15 mouse cellular contexts compared by ENCODE assay signal in genomic region chr9:44515891-44516290, GRCm38 (mm10). TPM values are rescaled to one million over a fixed set of nuclear protein-coding genes. Genes with fewer than 3 reads are reported as not detected.
DNase-seq lines count a peak whose midpoint lies in the region; ATAC-seq and TF ChIP-seq lines count a peak whose summit lies in the region.
"Had no signal": no experiment of that assay in that cellular context is flagged by ENCODE, and none has a peak within 500 bp of the region (broad histone marks: within the 10 kb centered on the region; RNA-seq: fewer than 3 reads in every experiment).

No protein-coding gene starts in this region.

- TF ChIP-seq CTCF in kidney, postnatal 0 days (IDR thresholded peaks at IDR 0.05; ENCODE audit: low read depth): no peak
- TF ChIP-seq CTCF in E14TG2a.4 (conservative IDR thresholded peaks at IDR 0.05; ENCODE audit: low read length): no peak

- H3K27me3 ChIP-seq in kidney, postnatal 0 days (ENCODE audit: insufficient read depth, low read length): no peaks in the 10 kb centered on the region
- peaks cover 6% of the 10 kb centered on the region for H3K27me3 ChIP-seq in E14TG2a.4 (ENCODE audit: insufficient read depth, low read length)
- no peaks in the 10 kb centered on the region for H3K27me3 ChIP-seq in myocyte (ENCODE audit: control insufficient read depth, insufficient read depth, insufficient read length)
- H3K27me3 ChIP-seq in embryonic facial prominence, embryonic 10.5 days (replicated peaks; ENCODE audit: low read depth, poor library complexity, severe bottlenecking): no peaks in the 10 kb centered on the region
- H3K27me3 ChIP-seq: embryonic facial prominence, embryonic 15.5 days; forebrain, embryonic 15.5 days; hindbrain, embryonic 12.5 days; limb, embryonic 15.5 days had no signal

- H3K79me2 ChIP-seq in myocyte (ENCODE audit: control insufficient read depth, insufficient read depth): no peaks in the 10 kb centered on the region

- no peak for TF ChIP-seq POLR2A in myocyte (IDR thresholded peaks at IDR 0.05; ENCODE audit: insufficient read length, low read depth)

- H3K9ac ChIP-seq in kidney, postnatal 0 days (ENCODE audit: low read depth, low read length): no peak overlapping the region
- H3K9ac ChIP-seq: embryonic facial prominence, embryonic 15.5 days; forebrain, embryonic 15.5 days; hindbrain, embryonic 12.5 days; limb, embryonic 15.5 days had no signal

- ATAC-seq in kidney, postnatal 0 days (replicated peaks; ENCODE audit: low FRiP score, low read depth): no peak
- ATAC-seq in inflammation-experienced regulatory T-cells, adult 6 months: peak; percentile 60
- ATAC-seq: forebrain, embryonic 15.5 days had no signal

- no peak overlapping the region for H3K4me3 ChIP-seq in kidney, postnatal 0 days (replicated peaks; ENCODE audit: low read depth, low read length)
- H3K4me3 ChIP-seq in E14TG2a.4 (replicated peaks; ENCODE audit: low read length) (peak overlapping the region; percentile 49), myocyte (no peak overlapping the region)
- H3K4me3 ChIP-seq in embryonic facial prominence, embryonic 10.5 days: no peak overlapping the region
- H3K4me3 ChIP-seq: embryonic facial prominence, embryonic 15.5 days; forebrain, embryonic 15.5 days; hindbrain, embryonic 12.5 days; limb, embryonic 15.5 days had no signal

- 83% methylated on average over 5 of the region's 5 CpGs for WGBS in kidney, postnatal 0 days
- WGBS in embryonic facial prominence, embryonic 10.5 days: 90% methylated on average over 5 of the region's 5 CpGs

- 0 out of 2 replicates have a peak overlapping the region, but pooled peaks have one; percentile 18 for H3K4me2 ChIP-seq in kidney, postnatal 0 days (ENCODE audit: low read length)
- H3K4me2 ChIP-seq in myocyte (ENCODE audit: low read depth): peak overlapping the region; percentile 44
- H3K4me2 ChIP-seq: embryonic facial prominence, embryonic 15.5 days; forebrain, embryonic 15.5 days; hindbrain, embryonic 12.5 days; limb, embryonic 15.5 days had no signal

- peaks cover 4% of the 10 kb centered on the region; the same call in 1 of the 2 replicates for H3K4me1 ChIP-seq in kidney, postnatal 0 days (replicated peaks; ENCODE audit: insufficient read depth, low read length)
- peaks cover 25% of the 10 kb centered on the region for H3K4me1 ChIP-seq in E14TG2a.4 (replicated peaks; ENCODE audit: low read depth, low read length)
- H3K4me1 ChIP-seq in embryonic facial prominence, embryonic 10.5 days: peaks cover 16% of the 10 kb centered on the region

- no peak overlapping the region for H3K27ac ChIP-seq in kidney, postnatal 0 days
- H3K27ac ChIP-seq in embryonic facial prominence, embryonic 10.5 days (replicated peaks): no peak overlapping the region
- H3K27ac ChIP-seq: embryonic facial prominence, embryonic 15.5 days; forebrain, embryonic 15.5 days; hindbrain, embryonic 12.5 days; limb, embryonic 15.5 days had no signal

- H3K9me3 ChIP-seq in kidney, postnatal 0 days (replicated peaks; ENCODE audit: low read length): no peaks in the 10 kb centered on the region
- H3K9me3 ChIP-seq in E14TG2a.4 (ENCODE audit: low read length): peaks cover 3% of the 10 kb centered on the region
- no peaks in the 10 kb centered on the region for H3K9me3 ChIP-seq in embryonic facial prominence, embryonic 10.5 days
- H3K9me3 ChIP-seq: embryonic facial prominence, embryonic 15.5 days; forebrain, embryonic 15.5 days; hindbrain, embryonic 12.5 days; limb, embryonic 15.5 days had no signal

- no peak for DNase-seq in kidney, postnatal 0 days (ENCODE audit: low spot score)
- no peak for DNase-seq in kidney, postnatal 14 days
- DNase-seq in embryonic facial prominence, embryonic 10.5 days (ENCODE audit: low spot score): no peak
- no peak for DNase-seq in right cerebral cortex, adult 18-20 months
- no peak for DNase-seq in left cerebral cortex, adult 9 months (ENCODE audit: low spot score in 2 of 2)
- DNase-seq: cerebellum, postnatal 36 days had no signal

- no peak overlapping the region for H3ac ChIP-seq in myocyte (ENCODE audit: control insufficient read depth, insufficient read length)

- H3K36me3 ChIP-seq in kidney, postnatal 0 days (ENCODE audit: insufficient read depth, low read length): no peaks in the 10 kb centered on the region
- H3K36me3 ChIP-seq in E14TG2a.4 (ENCODE audit: insufficient read depth, low read length) (no peaks in the 10 kb centered on the region), myocyte (ENCODE audit: control insufficient read depth, insufficient read depth) (no peaks in the 10 kb centered on the region)
- H3K36me3 ChIP-seq in embryonic facial prominence, embryonic 10.5 days (replicated peaks): no peaks in the 10 kb centered on the region
- H3K36me3 ChIP-seq: embryonic facial prominence, embryonic 15.5 days; forebrain, embryonic 15.5 days; hindbrain, embryonic 12.5 days; limb, embryonic 15.5 days had no signal

TF ChIP-seq in myocyte, 11 proteins besides CTCF, POLR2A, EP300 and RAD21:
- TF ChIP-seq CEBPB (IDR thresholded peaks at IDR 0.05; ENCODE audit: insufficient read depth, poor library complexity, severe bottlenecking) (no peak), E2F4 (IDR thresholded peaks at IDR 0.05; ENCODE audit: insufficient read depth) (no peak), SRF (IDR thresholded peaks at IDR 0.05; ENCODE audit: control insufficient read depth, insufficient read length, low read depth) (no peak), MYOG (IDR thresholded peaks at IDR 0.05; ENCODE audit: control insufficient read depth in 1 of 3, insufficient read depth in 1 of 3, insufficient read length in 2 of 3, low read depth in 2 of 3) (no peak), POLR2AphosphoS2 (IDR thresholded peaks at IDR 0.05; ENCODE audit: insufficient read length, low read depth) (no peak), MAX (IDR thresholded peaks at IDR 0.05; ENCODE audit: low read depth) (no peak), TCF12 (IDR thresholded peaks at IDR 0.05; ENCODE audit: insufficient read depth, poor library complexity, severe bottlenecking) (no peak), USF1 (IDR thresholded peaks at IDR 0.05; ENCODE audit: low read depth) (no peak), REST (IDR thresholded peaks at IDR 0.05; ENCODE audit: insufficient read depth, insufficient read length) (no peak), MYOD1 (IDR thresholded peaks at IDR 0.05; ENCODE audit: control insufficient read depth in 1 of 3, insufficient read length in 2 of 3, low read depth in 2 of 3) (no peak), TCF3 (IDR thresholded peaks at IDR 0.05; ENCODE audit: insufficient read length, low read depth) (no peak)

RNA-seq across cellular contexts. Expression of gene Bcl9l, which starts 33.3 kb away (rescaled TPM):
- 8.7 and 9.1 TPM in 2 replicates for polyA plus RNA-seq in kidney, postnatal 0 days (2015; fragmentation: Nextera tagmentation; extraction: Ambion mirVana)
- 10 to 100 TPM; 11.1 to 12.4 (median 12.2) TPM for polyA plus RNA-seq in inflammation-experienced regulatory T-cells, adult 6 months (2017; shearing (Covaris generic))
- polyA plus RNA-seq in myocyte (2012; fragmentation: generic; extraction: Trizol): 35.4 TPM
- 7.4 and 7.7 TPM in 2 replicates for polyA plus RNA-seq in embryonic facial prominence, embryonic 10.5 days (2016; fragmentation: Nextera tagmentation; extraction: Ambion mirVana)

RNA-seq across cellular contexts. Expression of gene Cxcr5, which starts 45.8 kb away (rescaled TPM):
- polyA plus RNA-seq in kidney, postnatal 0 days (2015; fragmentation: Nextera tagmentation; extraction: Ambion mirVana): 0.05 TPM in 1 of 2 replicates, not detected in the other
- 100 to 1,000 TPM in 2 of 3 experiments, 10 to 100 TPM in 1; 62.4 to 131 (median 115) TPM for polyA plus RNA-seq in inflammation-experienced regulatory T-cells, adult 6 months (2017; shearing (Covaris generic))
- 0.01 TPM for polyA plus RNA-seq in myocyte (2012; fragmentation: generic; extraction: Trizol)
- polyA plus RNA-seq in embryonic facial prominence, embryonic 10.5 days (2016; fragmentation: Nextera tagmentation; extraction: Ambion mirVana): not detected in 2 replicates
- polyA plus RNA-seq: forebrain, embryonic 15.5 days; hindbrain, embryonic 12.5 days; kidney, embryonic 14.5 days; neural tube, embryonic 11.5 days had no signal

Comparison
In these comparisons a context has a peak if more than half of its experiments do, and no peak if none do; other contexts are left out.
1. RNA of gene Cxcr5, which starts 45.8 kb away (polyA plus RNA-seq): 62.4 to 131 TPM in inflammation-experienced regulatory T-cells, adult 6 months; not detected in embryonic facial prominence, embryonic 10.5 days, 0.05 TPM in kidney, postnatal 0 days and 0.01 TPM in myocyte (single experiment); every median in the first group is over 10 times any median in the second.